Mouse (Mus musculus): ENCODE data around the gene Rbfox3. TPM values are rescaled to one million over a fixed set of nuclear protein-coding genes. Genes with fewer than 3 reads are reported as not detected.

Rbfox3 gene
- polyA plus RNA-seq, 1 experiment: not detected

DNA sequence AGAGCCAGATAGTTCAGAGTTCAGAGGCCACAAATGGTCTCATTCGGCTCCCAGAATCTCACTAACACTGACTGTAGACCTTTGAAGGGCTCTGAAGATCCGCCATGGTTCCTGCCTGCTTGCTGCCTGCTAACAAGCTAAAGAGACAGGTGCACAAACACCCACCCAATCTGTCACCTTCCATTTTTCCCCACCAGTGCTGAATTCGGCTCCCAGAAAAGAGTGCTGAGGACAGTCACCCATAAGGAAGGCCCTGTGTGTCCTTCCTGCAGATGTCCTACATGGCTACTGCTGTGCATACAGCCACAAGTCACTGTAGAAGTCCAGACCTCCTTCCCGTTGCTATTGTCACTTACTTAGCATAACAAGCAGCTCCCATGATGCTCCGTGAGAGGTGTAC is 16.6 kb downstream of the Rbfox3 start:
- no peak overlapping the region for H3K27ac ChIP-seq (ENCODE audit: insufficient read depth, low read depth, low read length)
- H3K4me3 ChIP-seq (ENCODE audit: insufficient read depth, low read length): no peak overlapping the region
- TF ChIP-seq POLR2A (IDR thresholded peaks at IDR 0.05; ENCODE audit: borderline replicate concordance, low read depth, low read length) (no peak), CTCF (IDR thresholded peaks at IDR 0.05; ENCODE audit: low read depth, low read length) (no peak)
- no peaks in the 10 kb centered on the region for H3K4me1 ChIP-seq (ENCODE audit: control insufficient read depth, insufficient read depth, low read length)

DNA sequence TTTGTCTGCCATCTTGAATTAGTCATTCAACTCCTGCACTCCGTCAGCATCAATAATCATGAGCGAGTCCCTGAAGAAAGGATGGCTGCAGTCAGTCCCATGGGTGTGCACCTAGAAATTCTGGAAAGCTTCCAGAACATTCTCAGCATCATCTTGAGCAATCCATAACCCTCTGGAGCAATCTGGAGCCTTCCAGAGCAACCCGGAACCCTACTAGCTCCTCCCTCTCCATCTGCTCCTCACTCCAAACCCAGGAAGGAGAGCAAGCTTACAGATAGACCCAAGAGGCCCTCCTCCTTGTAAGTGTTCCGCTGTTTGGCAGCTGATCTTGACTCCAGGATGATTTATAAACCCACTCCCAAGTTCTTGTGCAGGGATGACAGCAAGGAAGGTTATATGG is 17.2 kb downstream of the Rbfox3 start:
- Histone ChIP-seq H3K4me1 (ENCODE audit: control insufficient read depth, insufficient read depth, low read length) (no peaks in the 10 kb centered on the region), H3K27ac (ENCODE audit: insufficient read depth, low read depth, low read length) (no peak overlapping the region), H3K4me3 (ENCODE audit: insufficient read depth, low read length) (no peak overlapping the region)
- no peak for TF ChIP-seq POLR2A (IDR thresholded peaks at IDR 0.05; ENCODE audit: borderline replicate concordance, low read depth, low read length)
- no peak for TF ChIP-seq CTCF (IDR thresholded peaks at IDR 0.05; ENCODE audit: low read depth, low read length)

DNA sequence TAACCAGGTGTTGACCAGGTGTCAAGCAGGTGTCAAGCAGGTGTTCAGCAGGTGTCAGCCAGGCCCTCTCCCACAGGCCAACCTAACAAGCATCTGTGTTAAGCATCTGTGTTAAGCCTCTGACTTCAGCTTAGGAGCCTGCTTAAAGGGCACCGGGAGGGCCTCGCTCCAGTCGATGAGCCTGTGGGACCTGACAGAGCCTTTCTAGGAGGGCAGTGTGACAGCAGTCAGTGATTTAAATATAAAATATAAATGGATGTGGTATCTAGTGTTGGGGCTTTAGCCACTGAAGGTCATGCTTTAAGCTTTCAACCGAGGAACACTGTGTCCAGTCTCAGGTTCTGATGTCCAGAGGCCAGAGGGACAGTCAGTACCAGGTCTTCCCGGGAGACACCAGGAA is 18.5 kb downstream of the Rbfox3 start:
- Histone ChIP-seq H3K4me1 (ENCODE audit: control insufficient read depth, insufficient read depth, low read length) (no peaks in the 10 kb centered on the region), H3K27ac (ENCODE audit: insufficient read depth, low read depth, low read length) (no peak overlapping the region), H3K4me3 (ENCODE audit: insufficient read depth, low read length) (no peak overlapping the region)
- TF ChIP-seq POLR2A (IDR thresholded peaks at IDR 0.05; ENCODE audit: borderline replicate concordance, low read depth, low read length) (no peak), CTCF (IDR thresholded peaks at IDR 0.05; ENCODE audit: low read depth, low read length) (no peak)

DNA sequence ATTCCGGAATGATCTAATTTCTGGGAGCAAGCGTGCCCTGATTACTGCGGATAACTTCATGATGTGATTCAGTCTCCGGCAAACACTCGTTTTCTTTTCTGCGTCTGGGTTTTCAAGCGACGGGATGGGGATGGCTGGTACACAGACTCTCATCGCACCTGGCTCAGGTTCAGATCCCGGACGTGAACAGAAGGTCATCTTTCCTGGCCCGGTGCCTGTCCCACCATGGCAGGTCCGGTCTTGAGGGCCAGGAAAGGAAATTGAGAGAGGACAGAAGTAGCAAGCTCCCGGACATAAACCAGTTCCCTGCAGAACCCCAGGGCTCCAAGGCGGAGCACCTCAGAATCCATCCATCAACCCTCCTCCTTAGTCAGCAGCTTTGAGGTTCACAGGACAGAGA is 19.9 kb downstream of the Rbfox3 start:
- Histone ChIP-seq H3K4me1 (ENCODE audit: control insufficient read depth, insufficient read depth, low read length) (no peaks in the 10 kb centered on the region), H3K4me3 (ENCODE audit: insufficient read depth, low read length) (no peak overlapping the region), H3K27ac (ENCODE audit: insufficient read depth, low read depth, low read length) (no peak overlapping the region)
- TF ChIP-seq CTCF (IDR thresholded peaks at IDR 0.05; ENCODE audit: low read depth, low read length) (no peak), POLR2A (IDR thresholded peaks at IDR 0.05; ENCODE audit: borderline replicate concordance, low read depth, low read length) (no peak)

- Histone ChIP-seq H3K4me1 (ENCODE audit: control insufficient read depth, insufficient read depth, low read length) (no peaks in the 10 kb centered on the region), H3K27ac (ENCODE audit: insufficient read depth, low read depth, low read length) (no peak overlapping the region), H3K4me3 (ENCODE audit: insufficient read depth, low read length) (no peak overlapping the region)
- TF ChIP-seq POLR2A (IDR thresholded peaks at IDR 0.05; ENCODE audit: borderline replicate concordance, low read depth, low read length): no peak
- TF ChIP-seq CTCF (IDR thresholded peaks at IDR 0.05; ENCODE audit: low read depth, low read length): no peak
These were observed 20.4 kb downstream of the Rbfox3 start for GRCm38 (mm10) chr11:118890992-118891398.

GRCm38 (mm10) chr11:118890474-118890873 is 20.9 kb downstream of the Rbfox3 start:
- TF ChIP-seq CTCF (IDR thresholded peaks at IDR 0.05; ENCODE audit: low read depth, low read length) (no peak), POLR2A (IDR thresholded peaks at IDR 0.05; ENCODE audit: borderline replicate concordance, low read depth, low read length) (no peak)
- H3K4me1 ChIP-seq (ENCODE audit: control insufficient read depth, insufficient read depth, low read length): no peaks in the 10 kb centered on the region

DNA sequence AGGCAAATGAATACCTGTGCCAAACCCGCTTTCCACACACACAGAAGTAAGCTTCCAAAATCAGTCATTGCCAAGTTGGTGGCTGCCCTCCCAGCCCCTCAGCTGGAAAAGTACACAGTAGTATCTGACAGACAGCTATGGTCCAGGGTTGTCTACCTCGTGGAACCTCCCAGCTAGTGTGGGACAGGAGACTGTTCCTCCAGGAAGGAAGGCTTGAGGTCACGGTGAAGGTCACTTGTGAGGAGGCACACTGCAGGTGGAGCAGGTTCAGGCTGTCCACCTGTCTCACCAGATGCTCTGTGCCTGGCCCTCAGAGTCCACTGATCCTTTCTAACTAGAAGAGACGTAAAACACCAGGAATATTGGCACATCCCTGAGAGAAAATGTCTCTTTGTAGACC is 21.9 kb downstream of the Rbfox3 start:
- Histone ChIP-seq H3K4me3 (ENCODE audit: insufficient read depth, low read length) (no peak overlapping the region), H3K4me1 (ENCODE audit: control insufficient read depth, insufficient read depth, low read length) (no peaks in the 10 kb centered on the region), H3K27ac (ENCODE audit: insufficient read depth, low read depth, low read length) (no peak overlapping the region)
- no peak for TF ChIP-seq POLR2A (IDR thresholded peaks at IDR 0.05; ENCODE audit: borderline replicate concordance, low read depth, low read length)
- TF ChIP-seq CTCF (IDR thresholded peaks at IDR 0.05; ENCODE audit: low read depth, low read length): no peak

More at GRCm38 (mm10) chr11:118890474-118890873, 20.9 kb downstream of the Rbfox3 start:
- no peak overlapping the region for H3K27ac ChIP-seq (ENCODE audit: insufficient read depth, low read depth, low read length)
- H3K4me3 ChIP-seq (ENCODE audit: insufficient read depth, low read length): no peak overlapping the region

DNA sequence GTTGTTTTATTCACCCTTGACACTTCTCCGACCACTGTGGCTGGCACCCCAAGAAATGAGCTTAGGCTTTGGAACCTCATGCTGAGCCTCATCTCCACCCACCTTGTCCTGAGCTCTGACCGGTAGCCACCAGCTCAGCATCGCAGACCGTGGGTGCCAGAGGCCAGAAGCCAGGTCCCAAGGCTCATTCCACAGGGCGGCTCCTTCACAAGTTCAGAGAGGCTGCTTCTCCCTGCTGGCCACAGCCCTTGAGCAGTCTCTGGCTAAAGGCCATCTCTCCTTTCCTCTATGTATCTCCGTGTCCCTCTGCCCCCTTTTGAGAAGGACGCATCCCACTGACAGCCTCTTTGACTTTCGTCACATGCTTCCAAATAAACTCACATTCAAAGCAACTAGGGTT is 23.0 kb downstream of the Rbfox3 start:
- Histone ChIP-seq H3K4me1 (ENCODE audit: control insufficient read depth, insufficient read depth, low read length) (no peaks in the 10 kb centered on the region), H3K27ac (ENCODE audit: insufficient read depth, low read depth, low read length) (no peak overlapping the region), H3K4me3 (ENCODE audit: insufficient read depth, low read length) (no peak overlapping the region)
- TF ChIP-seq CTCF (IDR thresholded peaks at IDR 0.05; ENCODE audit: low read depth, low read length) (no peak), POLR2A (IDR thresholded peaks at IDR 0.05; ENCODE audit: borderline replicate concordance, low read depth, low read length) (no peak)

- TF ChIP-seq CTCF (IDR thresholded peaks at IDR 0.05; ENCODE audit: low read depth, low read length): no peak
- TF ChIP-seq POLR2A (IDR thresholded peaks at IDR 0.05; ENCODE audit: borderline replicate concordance, low read depth, low read length): no peak
- no peak overlapping the region for H3K27ac ChIP-seq (ENCODE audit: insufficient read depth, low read depth, low read length)
- no peak overlapping the region for H3K4me3 ChIP-seq (ENCODE audit: insufficient read depth, low read length)
- H3K4me1 ChIP-seq (ENCODE audit: control insufficient read depth, insufficient read depth, low read length): no peaks in the 10 kb centered on the region
These were observed 24.2 kb downstream of the Rbfox3 start for GRCm38 (mm10) chr11:118887206-118887605.

DNA sequence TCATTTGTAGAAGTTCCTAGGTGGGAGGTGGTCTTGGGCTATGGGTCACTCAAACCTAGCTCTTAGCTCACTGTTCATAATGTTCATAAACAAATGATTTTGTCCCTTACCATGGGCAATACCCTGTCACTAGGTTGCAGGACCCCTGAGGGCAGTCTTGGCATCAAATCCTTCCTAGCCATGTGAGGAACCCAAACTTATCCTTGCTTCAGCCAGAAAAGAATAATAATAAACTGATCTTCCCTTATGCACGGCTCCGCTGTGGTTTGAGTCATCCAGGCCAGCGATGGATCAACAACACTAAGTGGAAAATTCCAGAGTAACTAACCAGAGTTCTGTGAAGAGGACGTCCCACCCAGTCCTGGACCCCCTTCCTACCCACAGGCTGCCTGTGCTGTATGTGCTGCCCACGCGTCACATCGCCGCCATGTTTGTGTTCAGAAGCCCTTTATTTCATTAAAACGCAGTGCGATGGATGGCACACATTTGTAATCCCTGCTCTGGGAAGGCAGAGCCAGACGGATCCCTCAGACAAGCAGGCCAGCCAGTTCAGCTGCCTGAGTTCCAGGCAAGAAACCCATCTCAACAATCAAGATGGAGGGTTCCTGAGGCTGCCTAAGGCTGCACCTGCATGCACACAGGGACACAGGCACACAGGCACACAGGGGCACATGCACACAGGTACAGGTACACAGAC is 25.0 kb downstream of the Rbfox3 start:
- Histone ChIP-seq H3K4me1 (ENCODE audit: control insufficient read depth, insufficient read depth, low read length) (no peaks in the 10 kb centered on the region), H3K4me3 (ENCODE audit: insufficient read depth, low read length) (no peak overlapping the region), H3K27ac (ENCODE audit: insufficient read depth, low read depth, low read length) (no peak overlapping the region)
- TF ChIP-seq CTCF (IDR thresholded peaks at IDR 0.05; ENCODE audit: low read depth, low read length): no peak
- no peak for TF ChIP-seq POLR2A (IDR thresholded peaks at IDR 0.05; ENCODE audit: borderline replicate concordance, low read depth, low read length)

Data from bone marrow macrophage, adult 2 months (primary cell).